Mouse (Mus musculus) thymus, postnatal 10 days (tissue): ENCODE data around the gene Stk4.
A peak's percentile ranks its signal among the peaks of the same experiment; 100 is the strongest.

Source experiments
- DNase-seq, 2 experiments: peaks; one replicate each; pipeline ENCODE4 v3.0.0; 2021; ENCODE audit warnings: low spot score in 2 of 2

The Stk4 gene

DNA sequence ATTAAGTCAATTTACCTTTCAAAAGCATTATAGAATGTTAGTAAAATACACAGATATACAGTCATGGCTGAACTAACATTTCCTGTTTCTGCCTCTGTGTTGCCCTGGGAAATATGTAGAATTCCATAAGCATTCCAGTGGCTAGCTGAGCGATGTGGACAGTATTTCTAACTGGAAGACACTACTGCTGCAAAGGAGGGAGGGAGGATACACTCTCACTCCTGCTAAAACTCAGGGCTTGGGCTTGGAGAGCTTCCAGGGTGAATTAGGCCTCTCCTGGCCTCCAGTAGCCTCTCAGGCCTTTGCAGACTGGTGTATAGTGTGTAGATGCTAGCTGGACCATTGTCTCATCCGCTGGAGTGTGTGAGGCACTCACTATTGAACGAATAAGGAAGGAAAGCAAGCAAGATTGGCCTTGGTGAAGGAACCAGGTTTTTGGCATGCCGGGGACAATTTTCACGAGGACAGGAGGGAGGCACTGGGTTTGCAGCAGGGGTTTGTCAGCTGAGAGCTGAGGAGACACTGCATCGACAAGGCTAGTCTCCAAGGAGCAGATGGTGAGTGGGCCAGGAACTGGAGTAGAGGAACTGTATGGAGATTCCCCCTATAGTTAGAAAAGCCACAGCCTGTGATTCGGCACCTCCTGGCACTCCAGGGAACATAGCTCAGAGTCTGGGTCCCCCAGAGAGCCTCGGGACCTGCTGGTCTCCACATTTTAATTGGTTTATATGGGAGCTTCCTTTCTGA lies 104.7 kb downstream of the Stk4 start:
- no peak for DNase-seq

- no peak for DNase-seq
These were observed 105.7 kb downstream of the Stk4 start for GRCm38 (mm10) chr2:164175850-164176249.

DNA sequence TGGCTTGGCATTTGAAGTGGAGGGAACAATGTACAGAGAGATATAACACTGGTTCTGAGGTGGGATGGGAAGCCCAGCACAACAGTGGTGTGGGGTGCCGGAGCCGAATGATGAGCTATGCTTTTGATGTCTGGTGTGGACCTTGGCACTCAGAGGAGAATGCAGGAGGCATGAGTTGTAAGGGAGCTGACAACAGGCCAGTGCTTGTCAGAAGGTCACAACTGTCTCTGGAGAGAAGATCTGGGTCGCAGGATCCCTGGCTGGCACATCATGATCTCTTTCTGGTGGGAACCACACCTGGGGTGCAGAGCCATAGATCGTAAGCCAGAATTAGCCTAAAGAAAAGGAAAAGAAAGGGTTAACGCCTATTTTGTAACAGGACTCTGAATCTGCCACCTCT lies 107.7 kb downstream of the Stk4 start:
- no peak for DNase-seq

GRCm38 (mm10) chr2:164180124-164180523 lies 110.0 kb downstream of the Stk4 start:
- peak in 1 of 2 experiments; percentile 46 for DNase-seq

DNA sequence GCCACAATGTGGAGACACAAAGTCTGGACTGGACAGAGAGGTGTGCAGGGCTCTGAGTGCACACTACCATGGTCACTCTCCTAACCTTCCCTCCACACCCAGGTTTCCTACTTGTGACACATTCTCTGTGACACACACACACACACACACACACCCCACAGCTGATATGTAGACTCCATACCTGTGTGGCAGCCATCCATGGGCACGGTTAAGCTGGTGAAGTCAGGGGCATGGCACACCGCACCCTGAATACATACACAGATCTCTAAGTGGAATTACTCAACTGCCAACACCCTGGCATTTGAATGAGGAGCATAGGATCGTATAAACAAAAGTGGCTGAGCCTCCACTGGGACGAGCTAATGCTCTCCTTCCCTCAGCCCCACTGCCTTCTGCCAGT lies 110.6 kb downstream of the Stk4 start:
- no peak for DNase-seq

- DNase-seq: no peak
These were observed 112.7 kb downstream of the Stk4 start, which contains the start of gene Wfdc5 for GRCm38 (mm10) chr2:164182692-164183255. Wfdc5 (minus strand) TSS chr2:164182742.

DNA sequence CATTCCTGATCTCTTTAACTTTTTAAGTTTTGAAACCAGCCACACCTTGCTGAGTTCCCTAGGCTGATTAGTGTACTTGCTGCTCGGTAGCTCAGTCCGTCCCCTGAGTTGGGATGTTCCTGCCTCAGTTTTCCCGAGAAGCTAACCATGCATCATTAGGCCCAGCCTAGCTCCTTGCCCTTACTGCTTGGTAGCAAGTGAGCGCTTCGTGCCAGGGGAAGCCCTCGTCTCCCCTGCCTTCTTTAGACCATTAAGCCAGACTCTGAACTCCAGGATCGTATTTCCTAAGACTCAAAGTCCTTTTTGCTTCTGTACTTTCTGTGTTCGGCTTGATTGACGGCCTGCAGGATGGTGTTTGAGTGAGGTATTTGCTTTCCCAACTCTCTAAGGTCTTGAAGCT lies 113.2 kb downstream of the Stk4 start:
- no peak for DNase-seq

DNA sequence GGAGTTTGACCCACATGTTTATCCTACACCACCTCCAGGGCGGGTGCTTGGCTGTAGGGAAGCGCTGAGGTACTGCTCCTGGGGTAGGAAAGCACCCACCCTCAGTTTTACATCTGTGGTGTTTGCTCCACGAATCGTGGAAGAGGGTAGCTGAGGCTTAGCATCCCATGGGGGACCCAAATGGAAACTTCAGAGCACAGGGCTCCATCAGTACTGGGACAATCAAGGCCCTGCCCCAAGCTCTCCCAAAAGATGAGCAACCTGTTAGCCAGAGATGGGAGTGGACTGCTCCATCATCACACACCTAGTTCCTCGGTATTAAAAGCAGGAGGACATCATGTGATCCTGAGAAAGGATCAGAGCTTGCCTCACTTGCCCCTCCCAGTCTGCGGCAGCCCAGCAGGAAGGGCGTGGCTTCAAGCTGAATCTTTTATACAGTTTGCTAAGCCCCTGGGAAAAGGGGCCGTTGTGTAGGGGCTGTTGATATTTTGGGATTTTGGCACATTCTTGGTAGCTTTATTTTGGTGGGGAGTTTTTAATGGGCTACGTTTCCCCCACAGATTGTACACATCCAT lies 114.1 kb downstream of the Stk4 start:
- DNase-seq: no peak

DNA sequence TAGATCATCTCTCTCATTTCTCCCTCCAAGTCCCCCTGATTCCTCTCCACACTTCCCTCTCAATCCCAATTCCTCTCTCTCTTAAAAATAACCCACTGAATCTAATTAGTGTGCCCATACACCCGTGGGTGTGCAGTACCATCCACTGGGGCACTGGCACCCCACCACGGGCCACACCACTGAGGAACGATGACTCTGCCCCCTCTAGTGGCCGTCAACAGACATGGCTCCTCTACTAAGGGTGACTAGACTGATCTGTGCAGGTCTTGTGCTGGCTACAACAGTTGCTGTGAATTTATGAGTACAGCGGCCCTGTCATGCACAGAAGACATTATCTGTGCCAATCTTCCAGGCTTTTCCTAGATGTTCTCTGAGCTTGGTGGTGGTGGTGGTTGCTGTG lies 118.6 kb downstream of the Stk4 start:
- no peak for DNase-seq

GRCm38 (mm10) chr2:164190576-164190975 lies 120.5 kb downstream of the Stk4 start, which contains the start of gene Wfdc12:
Wfdc12 (minus strand) TSS chr2:164190608.
- DNase-seq: no peak

DNA sequence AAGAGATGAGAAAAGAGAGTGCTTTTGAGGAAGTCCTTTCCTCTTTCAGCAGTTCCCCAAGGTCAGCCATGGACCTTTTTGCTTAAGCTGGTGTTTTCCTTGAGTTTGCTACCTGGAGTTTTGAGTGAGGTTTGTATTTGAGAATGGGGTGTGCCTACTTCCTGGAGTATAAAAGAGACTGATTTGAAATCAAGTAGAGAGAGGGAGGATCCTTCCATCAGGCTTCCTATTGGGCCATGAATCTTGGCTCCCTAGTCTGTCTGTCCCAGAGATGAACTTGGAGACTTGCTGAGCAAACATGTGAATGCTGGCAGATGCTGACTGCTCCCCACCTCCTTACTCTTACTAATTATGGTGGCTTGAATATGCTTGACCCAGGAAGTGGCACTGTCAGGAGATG lies 122.2 kb downstream of the Stk4 start:
- DNase-seq: no peak

- no peak for DNase-seq
These were observed 125.0 kb downstream of the Stk4 start for GRCm38 (mm10) chr2:164194959-164195630.

- DNase-seq: no peak
These were observed 126.0 kb downstream of the Stk4 start for GRCm38 (mm10) chr2:164195971-164196699.

- DNase-seq: no peak
These were observed 126.5 kb downstream of the Stk4 start for GRCm38 (mm10) chr2:164196700-164196990.

- DNase-seq: no peak
These were observed 129.7 kb downstream of the Stk4 start, which contains the start of gene Wfdc15a for GRCm38 (mm10) chr2:164199626-164200327. Wfdc15a (minus strand) TSS chr2:164200130.
